Mouse (Mus musculus) embryonic facial prominence, embryonic 11.5 days (tissue): ENCODE data around the gene Macc1. TPM values are rescaled to one million over a fixed set of nuclear protein-coding genes. Genes with fewer than 3 reads are reported as not detected.
"Not testable (repeated sequence)": the region's sequence is repeated elsewhere in the genome, so short reads cannot be mapped to it uniquely, and the experiment has no call there.

Experiments used
- ATAC-seq: fragments of 200-750 bp; cut with Nextera tagmentation; replicated peaks from 2 replicates; pipeline ENCODE4 v1.8.0; 2017; ENCODE audit warnings: low read depth; ENCODE audit not compliant: insufficient number of reproducible peaks, low FRiP score, low TSS enrichment
- DNase-seq: peaks from one replicate; pipeline ENCODE4 v3.0.0-alpha.2; 2015; ENCODE audit warnings: low spot score
- H3K27ac ChIP-seq: fragments of 300-500 bp; sonication (generic); replicated peaks from 2 replicates; pipeline ENCODE4 v1.5.1; 2014; ENCODE audit warnings: mild to moderate bottlenecking, low read depth, low read length, control low read depth
- H3K27me3 ChIP-seq: fragments of 300-500 bp; sonication (generic); 2 replicates; pipeline ENCODE4 v1.6.1; 2014; ENCODE audit warnings: mild to moderate bottlenecking, low read length, moderate library complexity, mixed read lengths; ENCODE audit not compliant: control insufficient read depth, insufficient read depth
- H3K36me3 ChIP-seq: fragments of 300-500 bp; sonication (generic); replicated peaks from 2 replicates; pipeline ENCODE4 v1.6.1; 2014; ENCODE audit warnings: low read depth, mild to moderate bottlenecking, low read length, moderate library complexity, mixed read lengths; ENCODE audit not compliant: control insufficient read depth, insufficient read depth
- H3K4me1 ChIP-seq: fragments of 300-500 bp; sonication (generic); 2 replicates; pipeline ENCODE4 v1.6.1; 2014; ENCODE audit warnings: low read length, mixed read lengths; ENCODE audit not compliant: control insufficient read depth, insufficient read depth
- H3K4me2 ChIP-seq: fragments of 300-500 bp; sonication (generic); 2 replicates; pipeline ENCODE4 v1.6.1; 2014; ENCODE audit warnings: low read depth, mild to moderate bottlenecking, control low read depth, low read length, moderate library complexity
- H3K4me3 ChIP-seq: fragments of 300-500 bp; sonication (generic); 2 replicates; pipeline ENCODE4 v1.5.1; 2014; ENCODE audit warnings: low read depth, low read length, control low read depth
- H3K9ac ChIP-seq: fragments of 300-500 bp; sonication (generic); replicated peaks from 2 replicates; pipeline ENCODE4 v1.6.1; 2014; ENCODE audit warnings: mild to moderate bottlenecking, control low read depth, low read length
- H3K9me3 ChIP-seq: fragments of 300-500 bp; sonication (generic); replicated peaks from 2 replicates; pipeline ENCODE4 v1.6.1; 2016; ENCODE audit warnings: mild to moderate bottlenecking, low read length, inconsistent platforms, mixed read lengths; ENCODE audit not compliant: control insufficient read depth
- WGBS: fragments of 180-500 bp; shearing (Covaris S2); extraction: QIAGEN DNeasy Blood & Tissue Kit; methylation state at CpG from one replicate; pipeline ENCODE4 v1.1.7; 2014; 5-methylcytosine and 5-hydroxymethylcytosine counted together
- polyA plus RNA-seq: library from polyadenylated mRNA; unstranded; fragments of >200 nt; fragmentation: Nextera tagmentation; extraction: Ambion mirVana; gene quantifications from 2 replicates; pipeline ENCODE4 v1.2.1, GENCODE M21; 2014

The Macc1 gene
- polyA plus RNA-seq, 1 experiment from 2014 or later = 1.1 TPM

DNA sequence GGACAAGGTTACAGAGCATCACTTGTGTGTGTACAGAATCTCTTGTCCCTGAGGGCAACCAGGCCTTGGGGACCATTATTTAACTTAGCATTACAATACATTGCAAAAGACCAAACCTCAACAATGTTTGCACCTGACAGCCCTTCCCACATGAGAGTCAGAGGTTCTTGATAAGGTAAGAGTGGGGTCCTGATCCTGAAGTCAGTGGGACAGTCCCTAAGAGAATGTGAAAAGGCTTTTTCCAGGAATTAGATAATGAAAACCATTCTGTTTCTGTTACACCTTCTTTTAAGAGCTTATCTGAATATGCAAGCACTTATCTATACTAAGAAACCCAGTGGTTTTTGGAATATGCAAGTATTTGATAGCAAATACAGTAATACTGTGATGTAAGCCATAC is 10.5 kb upstream of the Macc1 start:
- H3K27ac ChIP-seq = no peak overlapping the region
- ATAC-seq (no peak), DNase-seq (no peak)
- H3K9me3 ChIP-seq = no peaks in the 10 kb centered on the region
- no peaks in the 10 kb centered on the region for H3K36me3 ChIP-seq
- no peak overlapping the region for H3K4me3 ChIP-seq
- H3K4me1 ChIP-seq = no peaks in the 10 kb centered on the region
- H3K9ac ChIP-seq = no peak overlapping the region
- no peaks in the 10 kb centered on the region for H3K27me3 ChIP-seq
- H3K4me2 ChIP-seq = no peak overlapping the region

DNA sequence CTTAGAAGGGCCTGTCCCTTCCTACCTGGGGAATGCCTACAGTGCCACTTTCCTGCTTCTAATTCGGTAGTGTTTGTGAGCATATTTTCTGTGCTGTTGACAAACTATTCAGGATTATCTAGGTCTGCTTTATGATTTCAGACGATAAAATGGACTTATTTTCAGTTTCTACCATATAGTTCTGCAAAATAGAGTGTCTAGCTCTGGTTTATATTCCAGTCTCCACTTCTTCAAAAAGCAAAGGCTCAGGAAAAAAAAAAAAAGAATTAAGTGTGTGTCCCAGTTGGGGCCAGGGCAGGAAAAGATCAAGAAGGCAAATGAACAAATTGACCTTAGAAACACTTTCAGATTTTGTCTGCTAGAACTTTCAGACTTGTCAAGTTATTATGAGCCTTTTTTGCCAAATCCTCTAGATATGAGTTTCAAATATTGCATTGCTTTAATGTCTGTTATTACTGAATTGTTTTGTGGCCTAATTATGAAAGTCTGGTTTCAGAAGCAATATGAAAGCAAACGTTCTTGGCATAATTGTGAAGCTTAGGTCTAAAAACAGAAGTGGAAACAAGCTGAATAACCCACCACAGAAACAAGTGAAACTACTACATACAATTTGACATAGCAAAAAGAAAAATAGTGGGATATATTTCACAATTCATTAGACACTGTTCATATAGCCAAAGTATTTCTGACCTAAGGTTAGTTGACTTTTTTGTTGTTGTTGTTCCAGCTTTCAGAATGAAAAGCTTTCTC is 881 bp upstream of the Macc1 start:
- no peak overlapping the region for H3K4me2 ChIP-seq
- no peak overlapping the region for H3K9ac ChIP-seq
- H3K27me3 ChIP-seq = no peaks in the 10 kb centered on the region
- ATAC-seq = no peak
- H3K27ac ChIP-seq = no peak overlapping the region
- H3K9me3 ChIP-seq = no peaks in the 10 kb centered on the region
- H3K4me1 ChIP-seq = no peaks in the 10 kb centered on the region
- H3K36me3 ChIP-seq = no peaks in the 10 kb centered on the region
- WGBS = 64% methylated on average over 3 of the region's 3 CpGs
- no peak for DNase-seq
- no peak overlapping the region for H3K4me3 ChIP-seq

DNA sequence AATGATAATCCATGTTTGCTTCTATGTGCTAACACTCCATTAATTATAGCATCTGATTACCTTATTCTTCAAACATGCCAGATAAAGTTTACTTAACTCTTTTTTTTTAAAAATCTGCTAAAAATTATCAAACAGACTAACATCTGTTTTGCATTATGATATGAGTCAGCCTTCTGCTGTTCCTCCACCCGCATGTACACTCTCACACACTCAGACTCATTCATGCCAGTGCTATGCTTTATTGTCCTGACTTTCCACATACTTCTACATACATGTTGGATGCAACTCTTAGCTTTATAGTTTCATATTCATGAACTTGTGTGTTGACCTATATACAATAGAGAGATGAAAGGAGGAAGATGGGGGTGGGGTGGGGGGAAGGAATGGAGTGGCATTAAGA is 4.7 kb downstream of the Macc1 start:
- ATAC-seq (peak; percentile 78; the same call in 1 of the 2 replicates), DNase-seq (peak; percentile 69)
- H3K9me3 ChIP-seq = no peaks in the 10 kb centered on the region
- H3K9ac ChIP-seq = no peak overlapping the region
- no peaks in the 10 kb centered on the region for H3K4me1 ChIP-seq
- no peak overlapping the region for H3K4me3 ChIP-seq
- no peaks in the 10 kb centered on the region for H3K27me3 ChIP-seq
- 24% methylated on average over 1 of the region's 1 CpGs for WGBS
- no peak overlapping the region for H3K4me2 ChIP-seq
- H3K27ac ChIP-seq = no peak overlapping the region
- H3K36me3 ChIP-seq = no peaks in the 10 kb centered on the region

DNA sequence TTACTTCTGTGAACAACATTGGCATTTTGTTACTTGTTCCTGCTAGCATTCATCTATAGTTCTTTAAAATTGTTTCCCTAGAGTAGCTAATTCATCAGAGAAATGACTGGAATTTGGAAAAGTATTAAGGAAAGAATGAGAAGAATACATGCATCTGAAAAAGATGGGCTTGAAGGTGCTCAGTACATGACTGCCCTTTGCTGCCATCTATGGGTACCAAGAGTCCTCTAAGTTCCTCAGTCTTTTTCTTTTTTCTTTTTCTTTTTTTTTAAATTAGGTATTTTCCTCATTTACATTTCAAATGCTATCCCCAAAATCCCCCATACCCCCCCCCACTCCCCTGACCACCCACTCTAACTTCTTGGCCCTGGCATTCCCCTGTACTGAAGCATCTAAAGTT is 11.3 kb downstream of the Macc1 start:
- Histone ChIP-seq H3K9me3 (no peaks in the 10 kb centered on the region), H3K36me3 (no peaks in the 10 kb centered on the region), H3K4me3 (no peak overlapping the region), H3K27ac (no peak overlapping the region), H3K4me2 (no peak overlapping the region), H3K4me1 (no peaks in the 10 kb centered on the region), H3K9ac (no peak overlapping the region), H3K27me3 (no peaks in the 10 kb centered on the region)
- DNase-seq (peak; percentile 11), ATAC-seq (no peak)

DNA sequence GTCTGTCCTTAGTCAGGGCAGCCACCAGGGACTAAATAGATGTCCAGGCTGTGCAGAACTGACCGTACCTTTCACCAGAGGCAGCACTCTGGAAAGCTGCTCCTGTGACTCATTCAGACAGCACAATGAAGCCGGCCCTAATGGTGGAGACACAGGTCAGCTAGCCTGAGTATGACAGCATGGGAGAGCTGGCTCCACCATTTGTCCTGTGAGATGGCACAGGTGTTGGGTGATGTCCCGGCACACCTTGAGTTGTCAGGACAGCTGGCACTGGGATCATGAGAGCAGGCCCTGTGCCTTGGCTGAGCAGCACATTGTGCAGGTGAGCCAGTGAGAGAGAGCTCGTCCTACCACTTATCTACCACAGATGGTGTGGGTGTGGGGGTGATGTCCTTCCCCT is 16.6 kb downstream of the Macc1 start:
- Histone ChIP-seq H3K4me1 (no peaks in the 10 kb centered on the region), H3K9ac (no peak overlapping the region), H3K4me2 (no peak overlapping the region), H3K36me3 (no peaks in the 10 kb centered on the region), H3K27ac (no peak overlapping the region), H3K27me3 (no peaks in the 10 kb centered on the region), H3K9me3 (no peaks in the 10 kb centered on the region), H3K4me3 (no peak overlapping the region)
- WGBS = 82% methylated on average over 4 of the region's 4 CpGs
- ATAC-seq (no peak), DNase-seq (no peak)

DNA sequence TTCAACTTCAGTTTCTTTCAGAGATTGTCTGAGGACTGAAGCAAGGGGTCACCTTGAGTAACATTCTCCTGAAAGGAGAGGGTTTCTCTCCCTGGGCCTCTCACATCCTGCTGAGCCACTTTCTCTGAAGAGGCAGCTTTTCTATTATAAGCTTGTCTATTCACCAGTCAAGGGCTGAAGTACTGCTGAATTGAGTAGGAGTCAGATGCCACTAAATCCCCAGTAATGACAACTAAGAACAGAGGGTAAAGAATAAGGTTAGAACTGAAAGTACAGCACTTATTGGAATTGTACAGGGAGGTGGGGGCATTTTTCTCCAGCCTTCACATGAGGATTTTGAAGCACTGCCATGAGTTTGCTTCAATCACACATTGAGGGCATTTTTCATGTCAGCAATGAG is 19.3 kb downstream of the Macc1 start:
- Histone ChIP-seq H3K4me1 (no peaks in the 10 kb centered on the region), H3K36me3 (no peaks in the 10 kb centered on the region), H3K27me3 (no peaks in the 10 kb centered on the region), H3K27ac (no peak overlapping the region), H3K4me3 (no peak overlapping the region), H3K9ac (no peak overlapping the region), H3K4me2 (no peak overlapping the region), H3K9me3 (no peaks in the 10 kb centered on the region)
- ATAC-seq (peak; percentile 70), DNase-seq (peak; percentile 31)

DNA sequence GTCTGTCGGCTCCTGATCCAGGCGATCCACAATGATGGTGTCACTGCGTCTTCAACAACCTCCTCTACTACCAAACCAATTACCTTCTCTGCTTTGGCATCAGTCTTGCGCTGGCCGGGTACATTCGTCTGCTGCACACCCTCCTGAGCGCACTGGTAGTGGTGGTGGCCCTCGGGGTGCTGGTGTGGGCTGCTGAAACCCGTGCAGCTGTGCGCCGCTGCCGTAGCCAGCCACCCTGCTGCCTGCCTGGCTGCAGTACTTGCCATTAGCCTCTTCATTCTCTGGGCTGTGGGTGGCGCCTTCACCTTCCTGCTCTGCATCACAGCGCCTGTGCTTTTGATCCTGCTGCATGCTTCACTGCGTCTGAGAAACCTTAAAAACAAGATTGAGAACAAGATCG is 38.5 kb downstream of the Macc1 start:
- not testable (repeated sequence) for H3K9ac ChIP-seq, H3K36me3 ChIP-seq, ATAC-seq, DNase-seq, H3K27me3 ChIP-seq, H3K4me2 ChIP-seq, H3K27ac ChIP-seq, H3K4me3 ChIP-seq, H3K9me3 ChIP-seq, H3K4me1 ChIP-seq
- 28% methylated on average over 16 of the region's 16 CpGs for WGBS

DNA sequence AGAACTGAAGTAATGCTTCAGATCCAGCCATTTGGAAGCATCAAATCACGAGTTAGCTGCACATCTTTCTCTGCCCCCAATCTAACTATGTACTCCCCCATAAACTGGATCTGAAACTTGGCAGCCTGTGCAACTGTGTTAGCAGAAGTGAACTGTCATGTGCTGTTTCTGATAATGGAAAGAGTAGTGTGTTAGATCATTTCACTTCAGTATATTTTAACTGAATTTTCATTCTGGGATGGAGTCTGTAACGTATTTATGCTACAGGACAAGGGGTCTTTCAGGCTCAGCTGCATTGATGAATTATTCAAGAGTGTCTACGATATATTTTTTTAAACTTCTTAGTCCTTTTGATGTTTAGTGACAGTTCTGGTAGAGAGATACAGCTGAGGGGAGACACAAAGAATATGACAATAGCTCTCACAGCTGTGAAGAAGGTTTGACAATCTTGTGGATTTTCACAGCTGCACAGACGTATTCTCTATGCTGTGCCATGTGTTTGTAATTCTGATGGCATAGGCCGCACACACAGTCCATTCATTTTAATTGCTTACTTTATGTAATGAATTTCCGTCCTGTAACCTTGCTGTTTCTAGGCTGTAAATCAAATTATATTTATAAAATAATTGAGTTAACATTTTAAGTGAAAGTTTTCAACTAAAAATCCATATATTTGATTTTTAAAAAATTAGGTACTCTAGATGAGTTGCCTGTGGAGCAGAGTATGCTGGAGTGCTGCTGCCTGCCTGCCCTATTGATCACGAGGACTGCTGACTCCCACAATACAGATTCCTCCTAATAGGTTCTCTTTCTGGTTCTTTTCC is 43.6 kb downstream of the Macc1 start:
- H3K4me1 ChIP-seq = no peaks in the 10 kb centered on the region
- H3K9ac ChIP-seq = no peak overlapping the region
- 39% methylated on average over 7 of the region's 7 CpGs for WGBS
- H3K27ac ChIP-seq = no peak overlapping the region
- H3K4me2 ChIP-seq = no peak overlapping the region
- H3K9me3 ChIP-seq = no peaks in the 10 kb centered on the region
- no peaks in the 10 kb centered on the region for H3K36me3 ChIP-seq
- no peak overlapping the region for H3K4me3 ChIP-seq
- ATAC-seq = peak; percentile 78
- DNase-seq = peak; percentile 27
- no peaks in the 10 kb centered on the region for H3K27me3 ChIP-seq
